Comparison of ENCODE assay signal across 12 mouse cellular contexts in genomic region chr5:121895117-121895756, GRCm38 (mm10). TPM values are rescaled to one million over a fixed set of nuclear protein-coding genes. Genes with fewer than 3 reads are reported as not detected.
A peak's percentile ranks its signal among the peaks of the same experiment; 100 is the strongest.
DNase-seq lines count a peak whose midpoint lies in the region; ATAC-seq and TF ChIP-seq lines count a peak whose summit lies in the region.
"Had no signal": no experiment of that assay in that cellular context is flagged by ENCODE, and none has a peak within 500 bp of the region (broad histone marks: within the 10 kb centered on the region; RNA-seq: fewer than 3 reads in every experiment).

No protein-coding gene starts in this region.

- peak; percentile 53 for ATAC-seq in forebrain, postnatal 0 days
- no peak for ATAC-seq in midbrain, embryonic 14.5 days (ENCODE audit: low FRiP score, low TSS enrichment)

- 15% methylated on average over 24 of the region's 24 CpGs for WGBS in forebrain, postnatal 0 days
- WGBS in midbrain, embryonic 14.5 days: 53% methylated on average over 24 of the region's 24 CpGs
- WGBS in heart, embryonic 10.5 days: 73% methylated on average over 24 of the region's 24 CpGs

- no peak overlapping the region for H3K4me3 ChIP-seq in left cerebral cortex, adult 2 months
- H3K4me3 ChIP-seq in forebrain, postnatal 0 days (ENCODE audit: low read depth, low read length): peak overlapping the region; percentile 0; the same call in 1 of the 2 replicates
- H3K4me3 ChIP-seq in midbrain, embryonic 14.5 days (replicated peaks; ENCODE audit: low read depth, low read length): no peak overlapping the region
- H3K4me3 ChIP-seq in heart, embryonic 10.5 days: no peak overlapping the region
- H3K4me3 ChIP-seq: embryonic facial prominence, embryonic 15.5 days; limb, embryonic 12.5 days had no signal

- no peaks in the 10 kb centered on the region for H3K36me3 ChIP-seq in forebrain, postnatal 0 days (ENCODE audit: insufficient read depth)
- 0 out of 2 replicates have a peak, but pooled peaks cover 4% of the 10 kb centered on the region for H3K36me3 ChIP-seq in midbrain, embryonic 14.5 days (ENCODE audit: control insufficient read depth, insufficient read depth, low read length)
- no peaks in the 10 kb centered on the region for H3K36me3 ChIP-seq in heart, embryonic 10.5 days
- H3K36me3 ChIP-seq: embryonic facial prominence, embryonic 15.5 days; limb, embryonic 12.5 days had no signal

- peak; percentile 33 for DNase-seq in adrenal gland, adult 2 months
- no peak for DNase-seq in adrenal gland, postnatal 4 days (ENCODE audit: low spot score in 2 of 2)
- DNase-seq in left cerebral cortex, adult 2 months (ENCODE audit: extremely low spot score in 1 of 2, low spot score in 2 of 2): no peak
- DNase-seq in left cerebral cortex, postnatal 36 days (ENCODE audit: low spot score in 2 of 2): no peak
- peak; percentile 78 for DNase-seq in forebrain, postnatal 0 days
- peak; percentile 47 for DNase-seq in midbrain, embryonic 14.5 days
- DNase-seq in spleen, postnatal 14 days (ENCODE audit: low spot score in 2 of 2): no peak
- DNase-seq in heart, embryonic 10.5 days (ENCODE audit: low spot score): no peak
- DNase-seq: heart, postnatal 36 days; kidney, postnatal 25 days had no signal

- peak overlapping the region; percentile 57 for H3K27ac ChIP-seq in left cerebral cortex, adult 2 months
- H3K27ac ChIP-seq in forebrain, postnatal 0 days (ENCODE audit: low read depth, low read length): peak overlapping the region; percentile 74
- H3K27ac ChIP-seq in midbrain, embryonic 14.5 days (replicated peaks; ENCODE audit: low read depth, low read length): peak overlapping the region; percentile 5; the same call in 1 of the 2 replicates
- H3K27ac ChIP-seq in heart, embryonic 10.5 days: no peak overlapping the region
- H3K27ac ChIP-seq: embryonic facial prominence, embryonic 15.5 days; limb, embryonic 12.5 days had no signal

- no peaks in the 10 kb centered on the region for H3K9me3 ChIP-seq in forebrain, postnatal 0 days (ENCODE audit: low read length)
- H3K9me3 ChIP-seq in midbrain, embryonic 14.5 days (ENCODE audit: control insufficient read depth, low read length): no peaks in the 10 kb centered on the region
- no peaks in the 10 kb centered on the region for H3K9me3 ChIP-seq in heart, embryonic 10.5 days
- H3K9me3 ChIP-seq: embryonic facial prominence, embryonic 15.5 days; limb, embryonic 12.5 days had no signal

- intact Hi-C loops in left cerebral cortex, adult 2 months (cut with DNase I): loop anchor here (2.0 kb wide), 1 partner anchor 30 kb away; no protein-coding TSS in a partner anchor
- intact Hi-C loops in left cerebral cortex, postnatal 36 days (cut with DNase I): loop anchor here (5.0 kb wide), 1 partner anchor 47 kb away; no protein-coding TSS in a partner anchor

- no peaks in the 10 kb centered on the region for H3K27me3 ChIP-seq in forebrain, postnatal 0 days (ENCODE audit: insufficient read depth, low read length)
- no peaks in the 10 kb centered on the region for H3K27me3 ChIP-seq in midbrain, embryonic 14.5 days (ENCODE audit: control insufficient read depth, insufficient read depth, low read length)
- H3K27me3 ChIP-seq in heart, embryonic 10.5 days (ENCODE audit: insufficient read depth, poor library complexity, severe bottlenecking): peaks cover 12% of the 10 kb centered on the region
- H3K27me3 ChIP-seq: embryonic facial prominence, embryonic 15.5 days had no signal

- peaks cover 14% of the 10 kb centered on the region; the same call in 1 of the 2 replicates for H3K4me1 ChIP-seq in forebrain, postnatal 0 days (ENCODE audit: insufficient read depth)
- peaks cover 4% of the 10 kb centered on the region; the same call in 1 of the 2 replicates for H3K4me1 ChIP-seq in midbrain, embryonic 14.5 days (ENCODE audit: control insufficient read depth, insufficient read depth, low read length)
- H3K4me1 ChIP-seq in heart, embryonic 10.5 days: no peaks in the 10 kb centered on the region

- no peak for TF ChIP-seq CTCF in left cerebral cortex, adult 2 months (IDR thresholded peaks at IDR 0.05)
- no peak for TF ChIP-seq CTCF in forebrain, postnatal 0 days (IDR thresholded peaks at IDR 0.05; ENCODE audit: low read depth)

- H3K9ac ChIP-seq in forebrain, postnatal 0 days: peak overlapping the region; percentile 25; the same call in 1 of the 2 replicates
- no peak overlapping the region for H3K9ac ChIP-seq in midbrain, embryonic 14.5 days (replicated peaks; ENCODE audit: low read length)
- H3K9ac ChIP-seq: embryonic facial prominence, embryonic 15.5 days; limb, embryonic 12.5 days had no signal

- H3K4me2 ChIP-seq in forebrain, postnatal 0 days (ENCODE audit: low read depth): peak overlapping the region; percentile 8
- H3K4me2 ChIP-seq in midbrain, embryonic 14.5 days (ENCODE audit: low read length): no peak overlapping the region; the same call in 1 of the 2 replicates
- H3K4me2 ChIP-seq: embryonic facial prominence, embryonic 15.5 days; limb, embryonic 12.5 days had no signal

RNA-seq across cellular contexts. Expression of gene Pheta1, which starts 46.5 kb away (rescaled TPM):
- total RNA-seq in adrenal gland, adult 2 months (2021): 1 to 10 TPM; 5.6 to 9.2 TPM
- 24.3 and 27.4 TPM in 2 replicates for polyA plus RNA-seq in adrenal gland, adult 2 months (2012; rRNA removed)
- total RNA-seq in adrenal gland, postnatal 4 days (2021): 10 to 100 TPM; 12.8 to 13.6 TPM
- 10 to 100 TPM in 1 of 2 experiments, 1 to 10 TPM in 1; 8.9 to 10.5 TPM for total RNA-seq in left cerebral cortex, adult 2 months (2021)
- total RNA-seq in left cerebral cortex, postnatal 36 days (2021): 10 to 100 TPM in 1 of 2 experiments, 1 to 10 TPM in 1; 9.1 to 11.4 TPM
- 49.7 and 51.5 TPM in 2 replicates for total RNA-seq in forebrain, postnatal 0 days (2014; rRNA removed)
- polyA plus RNA-seq in forebrain, postnatal 0 days (2015; fragmentation: Nextera tagmentation; extraction: Ambion mirVana): 36.3 and 38.7 TPM in 2 replicates
- 36.8 and 40.1 TPM in 2 replicates for polyA plus RNA-seq in midbrain, embryonic 14.5 days (2014; fragmentation: Nextera tagmentation; extraction: Ambion mirVana)
- polyA plus RNA-seq in heart, embryonic 10.5 days (2016; fragmentation: Nextera tagmentation; extraction: Ambion mirVana): 20.1 and 32.4 TPM in 2 replicates

RNA-seq across cellular contexts. Expression of gene Sh2b3, which starts 57.8 kb away (rescaled TPM):
- 10 to 100 TPM; 28.8 to 32.1 TPM for total RNA-seq in adrenal gland, adult 2 months (2021)
- polyA plus RNA-seq in adrenal gland, adult 2 months (2012; rRNA removed): 138 and 147 TPM in 2 replicates
- total RNA-seq in adrenal gland, postnatal 4 days (2021): 10 to 100 TPM; 49.7 to 54.1 TPM
- 10 to 100 TPM; 21.2 to 27.5 TPM for total RNA-seq in left cerebral cortex, adult 2 months (2021)
- 10 to 100 TPM; 22.0 to 22.5 TPM for total RNA-seq in left cerebral cortex, postnatal 36 days (2021)
- 11.7 and 14.1 TPM in 2 replicates for total RNA-seq in forebrain, postnatal 0 days (2014; rRNA removed)
- polyA plus RNA-seq in forebrain, postnatal 0 days (2015; fragmentation: Nextera tagmentation; extraction: Ambion mirVana): 4.6 and 6.2 TPM in 2 replicates
- 6.1 and 7.8 TPM in 2 replicates for polyA plus RNA-seq in midbrain, embryonic 14.5 days (2014; fragmentation: Nextera tagmentation; extraction: Ambion mirVana)
- 15.3 and 18.2 TPM in 2 replicates for polyA plus RNA-seq in heart, embryonic 10.5 days (2016; fragmentation: Nextera tagmentation; extraction: Ambion mirVana)

Comparison
In these comparisons a context has a peak if more than half of its experiments do, and no peak if none do; other contexts are left out.
1. DNase-seq: peak in adrenal gland, adult 2 months (single experiment), forebrain, postnatal 0 days (single experiment) and midbrain, embryonic 14.5 days (single experiment); none in adrenal gland, postnatal 4 days (0 of 2), left cerebral cortex, adult 2 months (0 of 2), left cerebral cortex, postnatal 36 days (0 of 2), spleen, postnatal 14 days (0 of 2) and heart, embryonic 10.5 days (single experiment).